13 mouse cellular contexts compared by ENCODE assay signal in the genomic region with DNA sequence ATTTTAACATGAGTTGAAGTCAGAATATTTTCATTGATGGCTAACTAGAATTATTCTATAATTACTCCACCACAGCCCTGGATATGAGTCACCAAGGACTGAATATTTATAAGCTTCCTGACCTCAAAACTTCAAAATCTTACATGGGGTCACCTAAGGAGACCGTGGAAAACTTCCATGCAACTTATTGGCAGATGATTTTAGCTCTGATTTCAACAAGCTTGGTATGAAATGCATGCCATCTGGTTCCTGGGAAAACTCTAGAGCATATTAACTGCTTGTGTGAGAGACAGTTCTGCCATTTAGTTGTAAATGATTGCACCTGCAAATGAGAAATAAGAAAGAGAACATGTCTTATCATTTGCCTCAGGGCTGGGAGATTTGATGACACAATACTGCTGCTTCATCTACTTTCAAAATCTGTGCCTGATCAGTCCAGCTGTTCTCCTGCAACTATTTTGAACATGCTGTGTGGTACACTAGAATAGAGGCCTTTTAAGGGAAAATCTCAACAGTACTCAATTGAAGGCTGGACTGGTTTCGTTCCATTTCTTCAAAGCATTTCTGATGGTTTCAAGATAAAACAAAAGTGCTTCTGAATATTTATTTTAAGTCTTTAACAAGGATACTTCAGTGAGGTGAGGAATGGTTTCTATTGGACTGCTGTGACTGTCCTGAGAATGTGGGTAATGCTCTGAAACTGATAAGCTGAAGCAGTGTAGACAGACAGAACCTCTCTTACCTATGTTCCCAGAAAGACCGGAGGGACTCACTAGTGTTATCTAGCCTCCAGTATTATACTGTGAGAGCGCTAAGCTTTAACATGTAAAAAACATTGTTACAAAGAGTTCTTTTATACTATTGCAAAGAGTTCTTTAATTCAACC.
DNase-seq lines count a peak whose midpoint lies in the region; ATAC-seq lines count a peak whose summit lies in the region.
"Had no signal": no experiment of that assay in that cellular context is flagged by ENCODE, and none has a peak within 500 bp of the region (broad histone marks: within the 10 kb centered on the region; RNA-seq: fewer than 3 reads in every experiment).

No protein-coding gene starts in this region.

- no peaks in the 10 kb centered on the region for H3K36me3 ChIP-seq in forebrain, embryonic 16.5 days (ENCODE audit: control insufficient read depth, insufficient read depth)
- H3K36me3 ChIP-seq in forebrain, embryonic 11.5 days (ENCODE audit: control insufficient read depth, insufficient read depth, low read length): no peaks in the 10 kb centered on the region
- no peaks in the 10 kb centered on the region for H3K36me3 ChIP-seq in neural tube, embryonic 15.5 days
- H3K36me3 ChIP-seq: limb, embryonic 15.5 days had no signal

- 69% methylated on average over 4 of the region's 4 CpGs for WGBS in forebrain, embryonic 16.5 days
- WGBS in forebrain, embryonic 11.5 days: 90% methylated on average over 4 of the region's 4 CpGs
- WGBS in neural tube, embryonic 15.5 days: 91% methylated on average over 4 of the region's 4 CpGs

- H3K4me2 ChIP-seq in forebrain, embryonic 16.5 days (ENCODE audit: low read length): no peak overlapping the region
- H3K4me2 ChIP-seq in forebrain, embryonic 11.5 days (ENCODE audit: low read depth, low read length, severe bottlenecking): no peak overlapping the region
- no peak overlapping the region for H3K4me2 ChIP-seq in neural tube, embryonic 15.5 days
- H3K4me2 ChIP-seq: limb, embryonic 15.5 days had no signal

- peak; percentile 54 for ATAC-seq in forebrain, embryonic 16.5 days
- ATAC-seq in forebrain, embryonic 11.5 days (replicated peaks; ENCODE audit: low FRiP score): no peak
- ATAC-seq in neural tube, embryonic 15.5 days (ENCODE audit: low FRiP score): no peak
- ATAC-seq: hindbrain, postnatal 0 days had no signal

- no peaks in the 10 kb centered on the region for H3K9me3 ChIP-seq in forebrain, embryonic 16.5 days (ENCODE audit: control insufficient read depth, low read length)
- no peaks in the 10 kb centered on the region for H3K9me3 ChIP-seq in forebrain, embryonic 11.5 days (ENCODE audit: control insufficient read depth, low read length)
- H3K9me3 ChIP-seq in neural tube, embryonic 15.5 days (replicated peaks): no peaks in the 10 kb centered on the region
- H3K9me3 ChIP-seq: limb, embryonic 15.5 days; megakaryocyte, embryonic 14.5 days had no signal

- H3K9ac ChIP-seq in forebrain, embryonic 16.5 days (replicated peaks; ENCODE audit: low read depth, low read length): no peak overlapping the region
- no peak overlapping the region for H3K9ac ChIP-seq in forebrain, embryonic 11.5 days (ENCODE audit: low read length)
- H3K9ac ChIP-seq in neural tube, embryonic 15.5 days (replicated peaks): no peak overlapping the region
- H3K9ac ChIP-seq: limb, embryonic 15.5 days had no signal

- no peaks in the 10 kb centered on the region for H3K27me3 ChIP-seq in forebrain, embryonic 16.5 days (replicated peaks; ENCODE audit: control insufficient read depth, insufficient read depth, low read length)
- no peaks in the 10 kb centered on the region for H3K27me3 ChIP-seq in forebrain, embryonic 11.5 days (ENCODE audit: control insufficient read depth, insufficient read depth, low read length)
- H3K27me3 ChIP-seq in neural tube, embryonic 15.5 days (replicated peaks): no peaks in the 10 kb centered on the region
- H3K27me3 ChIP-seq: limb, embryonic 15.5 days; megakaryocyte, embryonic 14.5 days had no signal

- no peak for DNase-seq in forebrain, embryonic 11.5 days (ENCODE audit: low spot score)
- peak; percentile 25 to 72 for DNase-seq in left cerebral cortex, postnatal 14 days (ENCODE audit: low spot score in 2 of 2)
- no peak for DNase-seq in left cerebral cortex, postnatal 4 days
- DNase-seq in brain, embryonic 18.5 days (ENCODE audit: low read depth, low spot score): peak; percentile 69
- peak; percentile 10 to 69 for DNase-seq in layer of hippocampus, postnatal 14 days (ENCODE audit: low spot score in 2 of 2)
- DNase-seq in thymus, postnatal 36 days: no peak
- DNase-seq: gastrocnemius, postnatal 25 days; kidney, postnatal 10 days had no signal

- no peak overlapping the region for H3K4me3 ChIP-seq in forebrain, embryonic 16.5 days (replicated peaks; ENCODE audit: low read length)
- H3K4me3 ChIP-seq in forebrain, embryonic 11.5 days (ENCODE audit: low read depth, low read length): no peak overlapping the region
- H3K4me3 ChIP-seq in neural tube, embryonic 15.5 days (replicated peaks): no peak overlapping the region
- H3K4me3 ChIP-seq: limb, embryonic 15.5 days; megakaryocyte, embryonic 14.5 days had no signal

- 0 out of 2 replicates have a peak, but pooled peaks cover 3% of the 10 kb centered on the region for H3K4me1 ChIP-seq in forebrain, embryonic 16.5 days (replicated peaks; ENCODE audit: control insufficient read depth, insufficient read depth, low read length)
- H3K4me1 ChIP-seq in forebrain, embryonic 11.5 days (replicated peaks; ENCODE audit: control insufficient read depth, insufficient read depth, low read length): no peaks in the 10 kb centered on the region
- H3K4me1 ChIP-seq in neural tube, embryonic 15.5 days: no peaks in the 10 kb centered on the region
- H3K4me1 ChIP-seq: megakaryocyte, embryonic 14.5 days had no signal

- intact Hi-C loops in left cerebral cortex, postnatal 14 days (cut with DNase I): loop anchor here (10.0 kb wide), 1 partner anchor 139 kb away; no protein-coding TSS in a partner anchor
- intact Hi-C loops in left cerebral cortex, postnatal 4 days (cut with DNase I): no loop called here

- H3K27ac ChIP-seq in forebrain, embryonic 16.5 days (ENCODE audit: low read length): no peak overlapping the region
- no peak overlapping the region for H3K27ac ChIP-seq in forebrain, embryonic 11.5 days (ENCODE audit: low read depth, low read length)
- no peak overlapping the region for H3K27ac ChIP-seq in neural tube, embryonic 15.5 days (replicated peaks)
- H3K27ac ChIP-seq: hindbrain, postnatal 0 days; limb, embryonic 15.5 days had no signal

Comparison
In these comparisons a context has a peak if more than half of its experiments do, and no peak if none do; other contexts are left out.
1. DNase-seq: peak in left cerebral cortex, postnatal 14 days (2 of 2), brain, embryonic 18.5 days (single experiment) and layer of hippocampus, postnatal 14 days (2 of 2); none in forebrain, embryonic 11.5 days (single experiment), left cerebral cortex, postnatal 4 days (single experiment) and thymus, postnatal 36 days (0 of 2).